ENCODE assay signal across 12 mouse cellular contexts in the genomic region with DNA sequence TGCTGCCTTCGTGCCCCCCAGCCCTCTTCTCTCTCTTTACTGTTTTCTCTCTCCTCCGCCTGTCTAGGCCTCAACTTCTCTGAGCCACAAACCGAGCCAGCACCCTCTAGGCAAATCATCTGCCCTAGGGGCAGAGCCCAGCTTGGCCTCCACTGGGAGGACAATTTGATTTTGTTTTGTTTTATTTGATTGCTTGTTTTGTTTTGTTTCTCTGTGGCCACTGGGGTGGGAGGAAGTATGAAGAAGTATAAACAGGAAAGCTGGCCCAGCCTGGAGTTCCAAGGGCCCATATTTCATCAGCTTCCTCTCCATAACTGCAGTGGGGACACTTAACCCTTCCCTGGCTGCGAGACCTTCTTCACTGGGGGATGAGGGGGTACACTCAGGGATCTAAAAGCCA. TPM values are rescaled to one million over a fixed set of nuclear protein-coding genes. Genes with fewer than 3 reads are reported as not detected.
DNase-seq lines count a peak whose midpoint lies in the region; ATAC-seq and TF ChIP-seq lines count a peak whose summit lies in the region.
"Had no signal": no experiment of that assay in that cellular context is flagged by ENCODE, and none has a peak within 500 bp of the region (broad histone marks: within the 10 kb centered on the region; RNA-seq: fewer than 3 reads in every experiment).

No protein-coding gene starts in this region.

- peak overlapping the region; percentile 5; the same call in 1 of the 2 replicates for H3K4me3 ChIP-seq in gastrocnemius, adult 2 months
- H3K4me3 ChIP-seq in liver, embryonic 11.5 days (ENCODE audit: low read depth, low read length) = no peak overlapping the region
- H3K4me3 ChIP-seq in neural tube, embryonic 14.5 days (ENCODE audit: low read depth, low read length) = peak overlapping the region; percentile 95

- ATAC-seq in liver, embryonic 11.5 days (replicated peaks; ENCODE audit: low FRiP score) = no peak
- no peak for ATAC-seq in neural tube, embryonic 14.5 days (ENCODE audit: low read depth)
- ATAC-seq: midbrain, embryonic 16.5 days had no signal

- intact Hi-C loops in gastrocnemius, adult 2 months (cut with DNase I) = no loop called here
- intact Hi-C loops in left cerebral cortex, postnatal 36 days (cut with DNase I) = loop anchor here (10.0 kb wide), 1 partner anchor 236 kb away; no protein-coding TSS in a partner anchor
- intact Hi-C loops in left cerebral cortex, postnatal 14 days (cut with DNase I) = no loop called here

- TF ChIP-seq CTCF in gastrocnemius, adult 2 months (IDR thresholded peaks at IDR 0.05) = no peak

- peaks cover 99% of the 10 kb centered on the region for H3K27me3 ChIP-seq in liver, embryonic 11.5 days (replicated peaks; ENCODE audit: control insufficient read depth, insufficient read depth, low read length)
- no peaks in the 10 kb centered on the region for H3K27me3 ChIP-seq in neural tube, embryonic 14.5 days (ENCODE audit: control insufficient read depth, insufficient read depth, low read length)

- H3K4me2 ChIP-seq in liver, embryonic 11.5 days = peak overlapping the region; percentile 6; the same call in 1 of the 2 replicates
- H3K4me2 ChIP-seq in neural tube, embryonic 14.5 days (ENCODE audit: low read depth, low read length) = peak overlapping the region; percentile 100

- no peaks in the 10 kb centered on the region for H3K9me3 ChIP-seq in liver, embryonic 11.5 days (ENCODE audit: control insufficient read depth, low read length)
- no peaks in the 10 kb centered on the region for H3K9me3 ChIP-seq in neural tube, embryonic 14.5 days (ENCODE audit: control insufficient read depth, low read length)

- H3K27ac ChIP-seq in gastrocnemius, adult 2 months = peak overlapping the region; percentile 73
- no peak overlapping the region for H3K27ac ChIP-seq in liver, embryonic 11.5 days (ENCODE audit: low read depth, low read length)
- peak overlapping the region; percentile 100 for H3K27ac ChIP-seq in neural tube, embryonic 14.5 days (ENCODE audit: low read depth, low read length)

- no peaks in the 10 kb centered on the region for H3K36me3 ChIP-seq in liver, embryonic 11.5 days (ENCODE audit: control insufficient read depth, insufficient read depth, low read length)
- H3K36me3 ChIP-seq in neural tube, embryonic 14.5 days (ENCODE audit: control insufficient read depth, insufficient read depth, low read length) = peaks cover 13% of the 10 kb centered on the region; the same call in 1 of the 2 replicates

- no peak for DNase-seq in gastrocnemius, adult 2 months
- DNase-seq in gastrocnemius, postnatal 10 days = no peak
- DNase-seq in kidney, adult 11 months = peak; percentile 68
- no peak for DNase-seq in liver, embryonic 11.5 days (ENCODE audit: low spot score)
- no peak for DNase-seq in heart, postnatal 4 days
- DNase-seq in left cerebral cortex, postnatal 36 days (ENCODE audit: low spot score in 2 of 2) = no peak
- no peak for DNase-seq in left cerebral cortex, postnatal 14 days (ENCODE audit: low spot score in 2 of 2)
- DNase-seq: B cell, adult 2 months; gastrocnemius, postnatal 25 days had no signal

- H3K9ac ChIP-seq in liver, embryonic 11.5 days (ENCODE audit: low read depth, low read length) = no peak overlapping the region
- H3K9ac ChIP-seq in neural tube, embryonic 14.5 days (replicated peaks; ENCODE audit: low read depth, low read length) = peak overlapping the region; percentile 100

- peaks cover 15% of the 10 kb centered on the region for H3K4me1 ChIP-seq in liver, embryonic 11.5 days (replicated peaks; ENCODE audit: control insufficient read depth, insufficient read depth, low read length)
- H3K4me1 ChIP-seq in neural tube, embryonic 14.5 days (ENCODE audit: control insufficient read depth, insufficient read depth, low read length) = peaks cover 67% of the 10 kb centered on the region

- WGBS in liver, embryonic 11.5 days = 29% methylated on average over 4 of the region's 4 CpGs
- 0% methylated on average over 4 of the region's 4 CpGs for WGBS in neural tube, embryonic 14.5 days

RNA-seq across cellular contexts. Expression of gene Hoxb5, which starts 6.2 kb away (rescaled TPM):
- total RNA-seq in gastrocnemius, adult 2 months (2021) = under 1 TPM; 0.26 to 0.28 TPM
- 1 to 10 TPM in 1 of 2 experiments, under 1 TPM in 1; 0.89 to 1.3 TPM for total RNA-seq in gastrocnemius, postnatal 10 days (2021)
- polyA plus RNA-seq in liver, embryonic 11.5 days (2014; fragmentation: Nextera tagmentation; extraction: Ambion mirVana) = 3.7 and 4.5 TPM in 2 replicates
- polyA plus RNA-seq in neural tube, embryonic 14.5 days (2014; fragmentation: Nextera tagmentation; extraction: Ambion mirVana) = 49.1 and 52.4 TPM in 2 replicates
- under 1 TPM in 1 of 2 experiments, not detected in 1; 0.32 TPM for total RNA-seq in heart, postnatal 4 days (2021)
- total RNA-seq in left cerebral cortex, postnatal 36 days (2021) = not detected
- not detected for total RNA-seq in left cerebral cortex, postnatal 14 days (2021)
- polyA plus RNA-seq: midbrain, embryonic 16.5 days had no signal

RNA-seq across cellular contexts. Expression of gene Hoxb4, which starts 8.8 kb away (rescaled TPM):
- under 1 TPM; 0.31 to 0.38 TPM for total RNA-seq in gastrocnemius, adult 2 months (2021)
- 1 to 10 TPM in 1 of 2 experiments, under 1 TPM in 1; 0.45 to 1.1 TPM for total RNA-seq in gastrocnemius, postnatal 10 days (2021)
- 0.71 and 1.1 TPM in 2 replicates for polyA plus RNA-seq in liver, embryonic 11.5 days (2014; fragmentation: Nextera tagmentation; extraction: Ambion mirVana)
- polyA plus RNA-seq in neural tube, embryonic 14.5 days (2014; fragmentation: Nextera tagmentation; extraction: Ambion mirVana) = 3.4 and 4.1 TPM in 2 replicates
- 1 to 10 TPM in 1 of 2 experiments, under 1 TPM in 1; 0.74 to 1.0 TPM for total RNA-seq in heart, postnatal 4 days (2021)
- total RNA-seq in left cerebral cortex, postnatal 36 days (2021) = not detected
- total RNA-seq in left cerebral cortex, postnatal 14 days (2021) = not detected
- polyA plus RNA-seq: midbrain, embryonic 16.5 days had no signal

RNA-seq across cellular contexts. Expression of gene Hoxb3, which starts 13.8 kb away (rescaled TPM):
- total RNA-seq in gastrocnemius, adult 2 months (2021) = under 1 TPM; 0.22 to 0.51 TPM
- 1 to 10 TPM in 1 of 2 experiments, under 1 TPM in 1; 0.89 to 1.6 TPM for total RNA-seq in gastrocnemius, postnatal 10 days (2021)
- 0.97 and 1.3 TPM in 2 replicates for polyA plus RNA-seq in liver, embryonic 11.5 days (2014; fragmentation: Nextera tagmentation; extraction: Ambion mirVana)
- polyA plus RNA-seq in neural tube, embryonic 14.5 days (2014; fragmentation: Nextera tagmentation; extraction: Ambion mirVana) = 13.5 and 13.9 TPM in 2 replicates
- total RNA-seq in heart, postnatal 4 days (2021) = 1 to 10 TPM; 1.4 to 1.5 TPM
- not detected for total RNA-seq in left cerebral cortex, postnatal 36 days (2021)
- total RNA-seq in left cerebral cortex, postnatal 14 days (2021) = not detected
- polyA plus RNA-seq: midbrain, embryonic 16.5 days had no signal

RNA-seq across cellular contexts. Expression of gene Hoxb6, which starts 17.0 kb away (rescaled TPM):
- under 1 TPM; 0.56 to 0.64 TPM for total RNA-seq in gastrocnemius, adult 2 months (2021)
- total RNA-seq in gastrocnemius, postnatal 10 days (2021) = 1 to 10 TPM in 1 of 2 experiments, under 1 TPM in 1; 0.56 to 2.0 TPM
- 1.9 and 2.4 TPM in 2 replicates for polyA plus RNA-seq in liver, embryonic 11.5 days (2014; fragmentation: Nextera tagmentation; extraction: Ambion mirVana)
- polyA plus RNA-seq in neural tube, embryonic 14.5 days (2014; fragmentation: Nextera tagmentation; extraction: Ambion mirVana) = 138 and 141 TPM in 2 replicates
- total RNA-seq in heart, postnatal 4 days (2021) = not detected
- not detected for total RNA-seq in left cerebral cortex, postnatal 36 days (2021)
- total RNA-seq in left cerebral cortex, postnatal 14 days (2021) = not detected
- polyA plus RNA-seq: midbrain, embryonic 16.5 days had no signal

RNA-seq across cellular contexts. Expression of gene Hoxb7, which starts 22.9 kb away (rescaled TPM):
- under 1 TPM; 0.47 to 0.56 TPM for total RNA-seq in gastrocnemius, adult 2 months (2021)
- total RNA-seq in gastrocnemius, postnatal 10 days (2021) = 1 to 10 TPM; 1.6 to 1.9 TPM
- polyA plus RNA-seq in liver, embryonic 11.5 days (2014; fragmentation: Nextera tagmentation; extraction: Ambion mirVana) = 1.6 and 2.0 TPM in 2 replicates
- polyA plus RNA-seq in neural tube, embryonic 14.5 days (2014; fragmentation: Nextera tagmentation; extraction: Ambion mirVana) = 120 and 133 TPM in 2 replicates
- total RNA-seq in heart, postnatal 4 days (2021) = under 1 TPM in 1 of 2 experiments, not detected in 1; 0.24 TPM
- total RNA-seq in left cerebral cortex, postnatal 36 days (2021) = not detected
- not detected for total RNA-seq in left cerebral cortex, postnatal 14 days (2021)
- total RNA-seq: hematopoietic stem cell, adult 5-6 weeks had no signal
- polyA plus RNA-seq: midbrain, embryonic 16.5 days had no signal
